8 mouse cellular contexts compared by ENCODE assay signal in the genomic region with DNA sequence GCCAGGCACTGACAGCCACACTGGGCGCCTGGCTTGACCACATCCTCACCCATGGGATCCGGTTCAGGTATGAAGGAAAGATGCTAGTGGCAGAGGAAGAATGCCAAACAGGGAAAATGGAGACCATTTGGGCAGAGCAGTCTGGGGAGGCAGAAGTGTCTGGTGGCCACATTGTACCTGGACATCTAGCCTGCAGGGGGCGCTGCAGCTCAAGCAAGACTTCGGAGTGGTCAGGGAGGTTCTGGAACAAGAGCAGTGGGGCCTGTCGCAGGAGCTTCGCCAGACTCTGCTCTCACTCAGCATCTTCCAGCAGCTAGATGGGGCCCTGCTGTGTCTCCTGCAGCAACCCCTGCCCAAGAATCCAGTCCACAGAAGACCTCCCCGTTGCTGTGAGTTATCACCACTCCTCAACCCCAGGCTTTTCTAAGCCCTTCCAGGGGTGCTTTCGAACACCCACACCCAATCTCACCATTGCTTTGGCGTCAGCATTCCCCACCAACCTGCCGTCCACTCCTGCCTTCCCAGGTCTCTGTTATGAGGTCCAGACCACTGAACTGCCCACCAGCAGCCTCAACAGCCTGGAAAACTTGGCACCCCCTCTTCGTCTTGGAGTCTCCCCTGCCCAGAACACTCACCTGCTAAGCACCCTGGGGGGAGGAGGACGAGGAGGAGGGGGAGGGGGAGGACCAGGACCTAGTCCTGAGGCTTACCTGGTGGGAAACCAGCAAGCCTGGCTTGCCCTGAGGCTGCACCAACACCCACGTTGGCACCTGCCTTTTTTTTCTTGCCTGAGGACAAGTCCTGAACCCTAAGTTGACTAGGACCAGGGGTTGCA. TPM values are rescaled to one million over a fixed set of nuclear protein-coding genes. Genes with fewer than 3 reads are reported as not detected.
DNase-seq lines count a peak whose midpoint lies in the region; ATAC-seq and TF ChIP-seq lines count a peak whose summit lies in the region.

No protein-coding gene starts in this region.

- no peak for ATAC-seq in forebrain, embryonic 15.5 days (replicated peaks)
- 0 out of 2 replicates have a peak, but pooled peaks have one; percentile 1 for ATAC-seq in hindbrain, embryonic 14.5 days (ENCODE audit: low FRiP score)

- no peaks in the 10 kb centered on the region for H3K27me3 ChIP-seq in forebrain, embryonic 15.5 days
- no peaks in the 10 kb centered on the region for H3K27me3 ChIP-seq in hindbrain, embryonic 14.5 days (ENCODE audit: control insufficient read depth, insufficient read depth, low read length)

- 35% methylated on average over 13 of the region's 13 CpGs for WGBS in forebrain, embryonic 15.5 days
- WGBS in hindbrain, embryonic 14.5 days = 35% methylated on average over 13 of the region's 13 CpGs

- intact Hi-C loops in left cerebral cortex, adult 2 months (cut with DNase I) = loop anchor here (2.0 kb wide), 1 partner anchor 35 kb away; no protein-coding TSS in a partner anchor
- intact Hi-C loops in left cerebral cortex, postnatal 36 days (cut with DNase I) = no loop called here
- intact Hi-C loops in left cerebral cortex, postnatal 4 days (cut with DNase I) = no loop called here

- DNase-seq in left cerebral cortex, adult 2 months (ENCODE audit: extremely low spot score in 1 of 2, low spot score in 2 of 2) = peak; percentile 71
- DNase-seq in left cerebral cortex, postnatal 36 days (ENCODE audit: low spot score in 2 of 2) = no peak
- DNase-seq in cerebellum, adult 11-12 months = peak; percentile 73
- peak; percentile 63 for DNase-seq in hindbrain, embryonic 14.5 days (ENCODE audit: low spot score)
- peak; percentile 87 for DNase-seq in left cerebral cortex, postnatal 4 days
- peak; percentile 86 for DNase-seq in mesoderm, embryonic 11.5 days (ENCODE audit: low read depth, low spot score)
- DNase-seq in spleen, postnatal 36 days (ENCODE audit: low spot score in 2 of 2) = peak; percentile 69 to 81

- peaks cover 4% of the 10 kb centered on the region; the same call in 1 of the 2 replicates for H3K36me3 ChIP-seq in forebrain, embryonic 15.5 days
- peaks cover 25% of the 10 kb centered on the region for H3K36me3 ChIP-seq in hindbrain, embryonic 14.5 days (replicated peaks; ENCODE audit: control insufficient read depth, insufficient read depth)

- peak; percentile 81 for TF ChIP-seq CTCF in left cerebral cortex, adult 2 months (IDR thresholded peaks at IDR 0.05)

- peaks cover 31% of the 10 kb centered on the region for H3K4me1 ChIP-seq in forebrain, embryonic 15.5 days
- H3K4me1 ChIP-seq in hindbrain, embryonic 14.5 days (replicated peaks; ENCODE audit: control insufficient read depth, insufficient read depth, low read length) = peaks cover 27% of the 10 kb centered on the region

- H3K9ac ChIP-seq in forebrain, embryonic 15.5 days (replicated peaks) = no peak overlapping the region
- peak overlapping the region; percentile 92 for H3K9ac ChIP-seq in hindbrain, embryonic 14.5 days

- peak overlapping the region; percentile 98 for H3K4me3 ChIP-seq in left cerebral cortex, adult 2 months
- H3K4me3 ChIP-seq in forebrain, embryonic 15.5 days = peak overlapping the region; percentile 87
- peak overlapping the region; percentile 84; the same call in 1 of the 2 replicates for H3K4me3 ChIP-seq in hindbrain, embryonic 14.5 days (replicated peaks; ENCODE audit: low read length)

- H3K27ac ChIP-seq in left cerebral cortex, adult 2 months = peak overlapping the region; percentile 94
- H3K27ac ChIP-seq in forebrain, embryonic 15.5 days (replicated peaks) = peak overlapping the region; percentile 80; the same call in 1 of the 2 replicates
- H3K27ac ChIP-seq in hindbrain, embryonic 14.5 days = peak overlapping the region; percentile 83; the same call in 1 of the 2 replicates

- H3K4me2 ChIP-seq in forebrain, embryonic 15.5 days (replicated peaks) = peak overlapping the region; percentile 83
- peak overlapping the region; percentile 75 for H3K4me2 ChIP-seq in hindbrain, embryonic 14.5 days (replicated peaks)

- H3K9me3 ChIP-seq in forebrain, embryonic 15.5 days = no peaks in the 10 kb centered on the region
- H3K9me3 ChIP-seq in hindbrain, embryonic 14.5 days (ENCODE audit: control insufficient read depth, low read length) = no peaks in the 10 kb centered on the region

RNA-seq across cellular contexts. Expression of a gene that starts 1.1 kb away (rescaled TPM):
- 10 to 100 TPM; 57.5 to 61.7 TPM for total RNA-seq in left cerebral cortex, adult 2 months (2021)
- total RNA-seq in left cerebral cortex, postnatal 36 days (2021) = 10 to 100 TPM; 54.4 to 58.7 TPM
- polyA plus RNA-seq in forebrain, embryonic 15.5 days (2015; fragmentation: Nextera tagmentation; extraction: Ambion mirVana) = 121 and 126 TPM in 2 replicates
- 110 and 129 TPM in 2 replicates for polyA plus RNA-seq in hindbrain, embryonic 14.5 days (2014; fragmentation: Nextera tagmentation; extraction: Ambion mirVana)
- total RNA-seq in left cerebral cortex, postnatal 4 days (2021) = 10 to 100 TPM; 58.4 to 60.7 TPM

RNA-seq across cellular contexts. Expression of a gene that starts 6.4 kb away (rescaled TPM):
- total RNA-seq in left cerebral cortex, adult 2 months (2021) = 1 to 10 TPM; 4.6 to 6.9 TPM
- 1 to 10 TPM; 5.3 to 5.9 TPM for total RNA-seq in left cerebral cortex, postnatal 36 days (2021)
- polyA plus RNA-seq in forebrain, embryonic 15.5 days (2015; fragmentation: Nextera tagmentation; extraction: Ambion mirVana) = 4.0 and 4.3 TPM in 2 replicates
- polyA plus RNA-seq in hindbrain, embryonic 14.5 days (2014; fragmentation: Nextera tagmentation; extraction: Ambion mirVana) = 4.9 and 5.3 TPM in 2 replicates
- 10 to 100 TPM in 1 of 2 experiments, 1 to 10 TPM in 1; 9.7 to 11.3 TPM for total RNA-seq in left cerebral cortex, postnatal 4 days (2021)

RNA-seq across cellular contexts. Expression of a gene that starts 6.4 kb away (rescaled TPM):
- total RNA-seq in left cerebral cortex, adult 2 months (2021) = 1 to 10 TPM; 6.8 to 7.8 TPM
- total RNA-seq in left cerebral cortex, postnatal 36 days (2021) = 1 to 10 TPM; 5.1 to 9.0 TPM
- 3.8 and 4.3 TPM in 2 replicates for polyA plus RNA-seq in forebrain, embryonic 15.5 days (2015; fragmentation: Nextera tagmentation; extraction: Ambion mirVana)
- 3.5 and 4.2 TPM in 2 replicates for polyA plus RNA-seq in hindbrain, embryonic 14.5 days (2014; fragmentation: Nextera tagmentation; extraction: Ambion mirVana)
- total RNA-seq in left cerebral cortex, postnatal 4 days (2021) = 10 to 100 TPM; 12.0 to 18.4 TPM

RNA-seq across cellular contexts. Expression of a gene that starts 7.5 kb away (rescaled TPM):
- 10 to 100 TPM; 28.6 to 29.5 TPM for total RNA-seq in left cerebral cortex, adult 2 months (2021)
- 10 to 100 TPM; 29.4 to 30.0 TPM for total RNA-seq in left cerebral cortex, postnatal 36 days (2021)
- polyA plus RNA-seq in forebrain, embryonic 15.5 days (2015; fragmentation: Nextera tagmentation; extraction: Ambion mirVana) = 24.2 and 26.7 TPM in 2 replicates
- polyA plus RNA-seq in hindbrain, embryonic 14.5 days (2014; fragmentation: Nextera tagmentation; extraction: Ambion mirVana) = 23.9 and 24.0 TPM in 2 replicates
- total RNA-seq in left cerebral cortex, postnatal 4 days (2021) = 10 to 100 TPM; 27.2 to 33.2 TPM

RNA-seq across cellular contexts. Expression of a gene that starts 13.6 kb away (rescaled TPM):
- total RNA-seq in left cerebral cortex, adult 2 months (2021) = 10 to 100 TPM; 42.4 to 42.5 TPM
- 10 to 100 TPM; 33.5 to 46.6 TPM for total RNA-seq in left cerebral cortex, postnatal 36 days (2021)
- polyA plus RNA-seq in forebrain, embryonic 15.5 days (2015; fragmentation: Nextera tagmentation; extraction: Ambion mirVana) = 229 and 231 TPM in 2 replicates
- 114 and 134 TPM in 2 replicates for polyA plus RNA-seq in hindbrain, embryonic 14.5 days (2014; fragmentation: Nextera tagmentation; extraction: Ambion mirVana)
- 10 to 100 TPM; 60.3 to 68.7 TPM for total RNA-seq in left cerebral cortex, postnatal 4 days (2021)

Comparison
In these comparisons a context has a peak if more than half of its experiments do, and no peak if none do; other contexts are left out.
1. DNase-seq: peak in left cerebral cortex, adult 2 months (2 of 2), cerebellum, adult 11-12 months (single experiment), hindbrain, embryonic 14.5 days (single experiment), left cerebral cortex, postnatal 4 days (single experiment), mesoderm, embryonic 11.5 days (single experiment) and spleen, postnatal 36 days (2 of 2); none in left cerebral cortex, postnatal 36 days (0 of 2).
2. Peak in every context shown above with its lines, with median percentiles within 50 percentile points of each other: H3K27ac ChIP-seq and H3K4me3 ChIP-seq.